Mouse (Mus musculus): ENCODE results near the gene C1ql2. TPM values are rescaled to one million over a fixed set of nuclear protein-coding genes. Genes with fewer than 3 reads are reported as not detected.

C1ql2 gene
- polyA plus RNA-seq, 1 experiment: not detected

GRCm38 (mm10) chr1:120385029-120385571 is 44.7 kb downstream of the C1ql2 start:
- Histone ChIP-seq H3K36me3 (ENCODE audit: control insufficient read depth, insufficient read depth, low read length) (no peaks in the 10 kb centered on the region), H3K27me3 (ENCODE audit: control insufficient read depth, insufficient read depth, low read length) (no peaks in the 10 kb centered on the region), H3K27ac (ENCODE audit: control insufficient read depth, insufficient read depth, low read depth, low read length) (no peak overlapping the region), H3K4me3 (ENCODE audit: control insufficient read depth, low read depth, low read length) (no peak overlapping the region), H3K4me1 (ENCODE audit: control insufficient read depth, insufficient read depth, low read length) (no peaks in the 10 kb centered on the region)
- no peak for TF ChIP-seq POLR2A (IDR thresholded peaks at IDR 0.05; ENCODE audit: control insufficient read depth, low read depth, low read length)
- TF ChIP-seq CTCF (IDR thresholded peaks at IDR 0.05; ENCODE audit: control insufficient read depth, insufficient read depth, insufficient replicate concordance, low read depth, low read length): no peak

GRCm38 (mm10) chr1:120389734-120390133 is 49.4 kb downstream of the C1ql2 start:
- Histone ChIP-seq H3K4me3 (ENCODE audit: control insufficient read depth, low read depth, low read length) (no peak overlapping the region), H3K27ac (ENCODE audit: control insufficient read depth, insufficient read depth, low read depth, low read length) (no peak overlapping the region), H3K36me3 (ENCODE audit: control insufficient read depth, insufficient read depth, low read length) (no peaks in the 10 kb centered on the region), H3K4me1 (ENCODE audit: control insufficient read depth, insufficient read depth, low read length) (no peaks in the 10 kb centered on the region), H3K27me3 (ENCODE audit: control insufficient read depth, insufficient read depth, low read length) (no peaks in the 10 kb centered on the region)
- TF ChIP-seq POLR2A (IDR thresholded peaks at IDR 0.05; ENCODE audit: control insufficient read depth, low read depth, low read length) (no peak), CTCF (IDR thresholded peaks at IDR 0.05; ENCODE audit: control insufficient read depth, insufficient read depth, insufficient replicate concordance, low read depth, low read length) (no peak)

- H3K4me3 ChIP-seq (ENCODE audit: control insufficient read depth, low read depth, low read length): no peak overlapping the region
- no peaks in the 10 kb centered on the region for H3K27me3 ChIP-seq (ENCODE audit: control insufficient read depth, insufficient read depth, low read length)
- H3K4me1 ChIP-seq (ENCODE audit: control insufficient read depth, insufficient read depth, low read length): no peaks in the 10 kb centered on the region
- no peaks in the 10 kb centered on the region for H3K36me3 ChIP-seq (ENCODE audit: control insufficient read depth, insufficient read depth, low read length)
- no peak overlapping the region for H3K27ac ChIP-seq (ENCODE audit: control insufficient read depth, insufficient read depth, low read depth, low read length)
- TF ChIP-seq POLR2A (IDR thresholded peaks at IDR 0.05; ENCODE audit: control insufficient read depth, low read depth, low read length): no peak
- no peak for TF ChIP-seq CTCF (IDR thresholded peaks at IDR 0.05; ENCODE audit: control insufficient read depth, insufficient read depth, insufficient replicate concordance, low read depth, low read length)
These were observed 50.0 kb downstream of the C1ql2 start for GRCm38 (mm10) chr1:120390336-120390735.

Other genes with a start within 250 kb of the C1ql2 start
- 79.0 and 90.5 TPM in 2 replicates for gene Dbi, start 219.5 kb upstream of the C1ql2 start, polyA plus RNA-seq (2012; rRNA removed)
- 5.6 and 8.4 TPM in 2 replicates for gene 3110009E18Rik, start 219.4 kb upstream of the C1ql2 start, polyA plus RNA-seq (2012; rRNA removed)
- gene Steap3, start 67.9 kb upstream of the C1ql2 start, polyA plus RNA-seq (2012; rRNA removed): 2.8 and 3.3 TPM in 2 replicates
- gene Marco, start 164.4 kb downstream of the C1ql2 start, polyA plus RNA-seq (2012; rRNA removed): 0.10 TPM in 1 of 2 replicates, not detected in the other

Measured in testis, adult 2 months (tissue).